Mouse (Mus musculus) splenic B cell, adult 2 months (primary cell): Measurements from ENCODE around the gene Lasp1.

Experiments
- DNase-seq: peaks from one replicate; pipeline ENCODE4 v3.0.0-alpha.2; 2011; ENCODE audit warnings: low read depth, low spot score
- H3K27me3 ChIP-seq: 2 replicates; pipeline ENCODE4 v1.6.1; 2012; ENCODE audit warnings: mild to moderate bottlenecking, low read length, moderate library complexity, mixed read lengths; ENCODE audit not compliant: control insufficient read depth, poor library complexity, insufficient read depth, severe bottlenecking
- H3K36me3 ChIP-seq: 2 replicates; pipeline ENCODE4 v1.6.1; 2012; ENCODE audit warnings: mild to moderate bottlenecking, low read length, moderate library complexity, mixed read lengths; ENCODE audit not compliant: control insufficient read depth, poor library complexity, insufficient read depth, severe bottlenecking

The Lasp1 gene

DNA sequence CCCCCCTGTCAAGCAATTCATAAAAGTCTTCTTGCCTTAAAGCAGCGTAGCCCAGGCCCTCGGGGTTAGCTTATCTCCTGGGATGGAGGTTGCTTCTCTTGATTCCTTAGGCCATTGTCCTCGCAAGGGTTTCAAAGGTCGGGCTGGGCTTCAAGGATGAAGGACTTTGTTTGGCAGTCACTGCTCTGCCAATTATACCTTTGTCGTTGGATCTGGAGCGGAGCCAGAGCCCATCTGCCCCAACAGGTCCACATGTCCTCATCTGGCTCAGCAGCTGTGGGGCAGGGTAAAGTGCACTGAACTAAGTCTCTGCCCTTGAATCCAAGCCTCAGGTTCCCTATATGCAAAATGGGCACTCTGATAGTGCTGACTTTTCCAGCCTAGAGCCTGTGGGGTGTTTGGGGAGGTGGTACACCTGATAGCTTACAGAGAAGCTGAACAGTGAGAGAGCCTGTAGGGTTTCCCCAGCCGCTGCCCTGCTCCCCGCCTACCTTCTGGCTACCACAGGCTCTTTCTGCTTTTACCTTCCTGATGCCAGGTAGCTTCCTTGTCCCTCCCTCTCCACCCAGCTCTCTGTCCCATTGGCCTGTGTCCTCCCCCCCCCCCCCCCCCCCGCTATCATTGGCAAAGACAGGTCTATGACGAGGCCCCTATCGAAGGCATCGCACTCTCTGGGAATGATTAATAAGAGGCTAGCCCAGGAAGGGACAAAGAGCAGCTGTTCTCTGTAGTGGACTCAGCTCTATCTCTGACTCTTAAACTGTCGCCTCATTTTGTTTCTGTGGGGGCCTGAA lies 13.0 kb downstream of the Lasp1 start:
- peaks cover 27% of the 10 kb centered on the region for H3K36me3 ChIP-seq
- DNase-seq, result no peak
- H3K27me3 ChIP-seq, result no peaks in the 10 kb centered on the region

DNA sequence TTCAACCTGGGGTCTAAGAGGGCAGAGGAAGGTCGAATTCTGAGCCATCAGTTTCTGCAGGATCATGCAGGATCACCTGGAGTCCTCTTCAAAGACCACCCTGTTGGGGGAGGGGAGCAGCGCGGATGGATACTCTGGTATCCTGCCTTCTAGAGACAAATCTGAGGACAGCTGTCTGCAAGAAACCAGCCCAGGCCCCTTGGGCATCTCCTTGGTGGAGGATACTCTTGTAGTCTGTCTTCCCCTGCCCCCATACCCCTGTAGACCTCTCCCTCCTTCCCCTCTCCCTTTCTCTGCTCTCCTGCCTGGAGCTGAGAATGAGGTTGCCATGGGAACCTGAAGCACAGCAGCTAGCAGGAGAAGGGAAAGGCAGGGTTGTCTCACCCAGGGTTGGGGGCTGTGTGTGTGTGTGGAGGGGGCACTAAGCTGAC lies 13.7 kb downstream of the Lasp1 start:
- peaks cover 27% of the 10 kb centered on the region for H3K36me3 ChIP-seq
- DNase-seq, result no peak
- H3K27me3 ChIP-seq, result no peaks in the 10 kb centered on the region

DNA sequence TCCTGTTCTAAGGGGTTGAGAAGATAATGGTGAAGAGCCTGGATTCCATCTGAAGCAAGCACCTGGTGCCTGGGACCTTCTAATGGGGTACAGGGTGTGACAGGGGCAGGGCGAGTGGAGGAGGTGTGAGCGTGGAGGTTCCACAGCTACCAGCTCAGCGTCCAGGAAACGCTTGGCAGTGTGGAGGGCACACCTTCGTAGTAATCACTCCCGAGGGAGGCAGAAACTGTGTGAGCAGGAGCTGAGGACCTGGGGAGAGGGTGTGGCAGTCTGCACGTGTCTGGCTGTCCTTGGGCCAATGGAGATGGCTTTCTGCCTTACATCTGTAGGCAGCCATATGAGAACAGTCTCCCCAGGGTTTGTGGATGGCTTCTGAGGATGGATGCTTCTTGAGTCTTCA lies 14.3 kb downstream of the Lasp1 start:
- Histone ChIP-seq H3K36me3 (peaks cover 28% of the 10 kb centered on the region), H3K27me3 (no peaks in the 10 kb centered on the region)
- DNase-seq, result no peak

DNA sequence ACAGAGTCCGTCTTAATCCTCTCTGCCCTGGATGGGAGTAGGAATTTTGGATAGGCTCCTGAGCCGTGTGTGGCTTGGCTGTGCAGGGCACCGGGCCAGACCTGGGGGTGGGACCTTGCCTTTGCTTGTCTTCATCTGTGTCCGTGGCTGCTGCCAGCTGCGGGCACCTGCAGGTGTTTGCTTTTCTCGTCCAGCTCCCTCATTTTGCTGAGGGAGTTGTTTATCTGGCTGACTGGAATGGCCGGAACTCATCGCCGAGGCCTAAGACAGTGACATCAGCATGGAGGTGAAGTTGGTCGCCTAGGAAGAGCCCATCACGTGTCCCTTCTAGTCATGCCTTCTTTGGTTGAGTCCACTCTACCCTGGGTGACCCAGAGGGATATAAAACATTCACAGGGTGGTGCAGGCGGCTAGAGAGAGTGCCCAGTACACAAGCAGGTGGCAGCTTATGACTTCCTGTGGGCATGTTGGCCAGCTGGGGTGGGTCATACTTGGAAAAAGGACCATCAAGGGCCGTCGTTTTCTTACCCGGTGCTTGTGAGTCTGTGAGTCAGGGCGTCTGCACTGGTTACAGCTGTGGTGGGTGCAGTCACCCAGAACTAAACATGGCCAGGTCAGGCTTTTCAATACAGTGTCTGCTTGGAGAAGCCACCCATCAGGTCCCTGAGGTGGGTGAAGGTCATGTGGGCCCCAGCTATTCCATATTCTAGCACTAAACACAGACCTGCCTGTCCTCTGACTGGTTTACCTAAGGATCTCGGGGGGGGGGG lies 15.1 kb downstream of the Lasp1 start:
- Histone ChIP-seq H3K27me3 (no peaks in the 10 kb centered on the region), H3K36me3 (peaks cover 25% of the 10 kb centered on the region)
- no peak for DNase-seq

DNA sequence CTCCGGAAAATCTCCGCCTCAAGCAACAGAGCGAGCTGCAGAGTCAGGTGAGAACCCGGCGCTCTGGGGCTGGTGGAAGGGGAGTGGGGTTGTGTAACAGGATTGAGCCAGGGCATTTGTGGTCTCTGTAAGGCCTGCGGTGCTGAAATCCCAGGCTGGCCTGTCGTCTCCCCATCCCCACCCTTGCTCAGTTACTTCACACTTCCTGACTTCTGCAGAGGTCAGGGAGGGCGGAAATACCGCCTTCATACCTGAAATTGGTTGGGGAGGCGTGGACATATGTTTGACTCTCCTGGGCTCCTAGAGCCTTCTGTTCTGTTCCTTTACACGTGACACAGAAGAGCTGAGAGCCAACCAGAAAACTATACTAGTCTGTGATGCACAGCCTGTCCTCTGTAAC lies 16.9 kb downstream of the Lasp1 start:
- no peak for DNase-seq
- Histone ChIP-seq H3K27me3 (no peaks in the 10 kb centered on the region), H3K36me3 (peaks cover 25% of the 10 kb centered on the region)

DNA sequence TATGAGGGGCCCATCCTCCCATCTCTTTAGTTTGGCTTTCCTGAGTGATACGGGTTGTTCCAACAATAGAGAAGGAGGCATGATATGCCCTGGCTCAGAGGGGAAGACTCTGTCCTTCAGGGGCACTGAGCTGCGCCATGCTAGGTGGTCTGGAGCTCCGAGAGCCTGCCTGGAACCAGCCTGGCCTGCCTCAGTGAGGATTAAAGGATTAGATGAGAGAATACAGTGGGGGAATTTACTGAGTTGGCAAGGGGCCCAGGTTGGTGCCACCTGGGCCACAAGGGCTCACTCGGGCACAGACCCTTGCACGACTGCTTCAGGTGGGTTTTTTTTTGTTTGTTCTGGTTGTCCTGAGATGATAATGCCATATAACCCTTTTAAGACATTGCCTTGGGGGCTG lies 17.4 kb downstream of the Lasp1 start:
- no peak for DNase-seq
- Histone ChIP-seq H3K36me3 (peaks cover 25% of the 10 kb centered on the region), H3K27me3 (no peaks in the 10 kb centered on the region)

DNA sequence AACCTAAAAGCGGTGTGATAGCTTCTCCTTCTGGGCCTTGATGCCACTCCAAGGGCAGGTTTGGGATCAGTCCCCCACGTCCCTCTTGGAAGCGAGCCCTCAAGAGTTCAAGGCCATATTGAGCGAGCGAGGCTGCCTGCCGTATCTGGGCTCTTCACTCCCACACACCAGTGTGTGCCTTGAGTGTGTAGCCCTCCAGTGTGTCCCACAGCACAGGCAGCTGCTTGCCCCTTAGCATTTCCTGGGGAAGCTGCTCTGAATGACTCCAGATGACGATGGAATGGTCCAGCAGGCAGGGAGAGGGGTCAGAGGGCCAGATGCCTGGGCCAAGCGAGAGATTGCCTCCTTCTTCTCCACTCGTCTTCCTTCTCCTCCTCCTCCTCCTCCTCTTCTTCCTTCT lies 18.1 kb downstream of the Lasp1 start:
- peaks cover 25% of the 10 kb centered on the region for H3K36me3 ChIP-seq
- no peak for DNase-seq
- H3K27me3 ChIP-seq, result no peaks in the 10 kb centered on the region

DNA sequence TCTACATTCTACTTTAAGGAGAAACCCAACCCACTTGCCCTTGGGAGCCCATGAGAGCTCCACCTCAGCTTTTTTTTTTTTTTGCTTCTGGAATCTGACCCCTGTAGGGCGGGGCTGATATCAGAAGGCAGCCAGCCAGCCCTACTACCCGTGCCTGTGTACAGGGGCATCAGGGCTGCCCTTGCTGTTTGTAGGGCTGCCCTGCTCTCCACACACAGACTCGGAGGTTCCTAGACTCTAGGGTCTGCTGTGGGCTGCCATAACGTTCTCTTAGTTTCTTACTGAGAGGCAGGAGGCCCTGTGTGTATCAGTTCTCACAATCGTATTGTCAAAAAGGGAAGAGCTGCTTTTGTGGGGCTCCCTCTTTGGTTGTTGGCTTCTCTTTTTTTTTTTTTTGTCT lies 18.6 kb downstream of the Lasp1 start:
- Histone ChIP-seq H3K27me3 (no peaks in the 10 kb centered on the region), H3K36me3 (peaks cover 24% of the 10 kb centered on the region)
- DNase-seq, result no peak

DNA sequence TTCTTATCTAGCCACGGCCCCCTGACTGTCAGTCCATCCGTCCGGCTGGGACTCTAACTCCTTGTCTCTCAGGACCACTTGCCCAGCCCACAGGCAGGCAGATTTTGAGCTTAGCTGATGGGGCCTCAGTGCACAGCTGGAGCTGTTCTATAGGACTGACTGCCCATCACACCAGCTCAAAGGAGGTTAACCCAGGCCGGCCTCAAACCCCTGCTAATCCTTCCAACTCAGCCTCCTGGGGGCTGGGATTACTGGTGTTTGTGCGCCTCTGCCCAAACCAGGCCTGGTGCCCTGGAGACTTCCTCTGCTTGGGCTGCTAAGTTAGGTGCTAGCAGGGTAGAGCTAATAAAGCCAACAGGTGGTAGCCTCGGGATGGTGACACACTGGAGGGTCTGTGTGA lies 19.2 kb downstream of the Lasp1 start:
- Histone ChIP-seq H3K36me3 (peaks cover 20% of the 10 kb centered on the region), H3K27me3 (no peaks in the 10 kb centered on the region)
- no peak for DNase-seq

DNA sequence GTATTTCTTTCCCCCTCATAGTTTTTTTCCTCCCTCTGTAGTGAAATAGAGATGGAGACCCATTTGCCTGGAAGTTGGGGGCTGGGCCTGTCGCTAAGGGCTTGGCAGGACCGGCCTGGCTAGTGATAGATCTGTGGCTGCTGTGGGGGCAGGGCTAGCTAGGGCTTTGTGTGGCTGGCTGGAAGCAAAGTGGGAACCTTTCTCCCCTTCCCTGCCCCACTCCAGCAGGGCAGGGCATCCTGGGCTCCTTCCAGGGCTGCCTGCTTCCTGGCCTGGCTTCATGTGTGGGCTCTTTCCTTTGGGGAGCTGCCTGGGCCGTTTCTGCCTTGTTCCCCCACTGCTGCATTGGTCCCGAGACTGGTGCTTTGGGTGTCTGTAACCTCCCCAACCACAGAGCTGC lies 19.8 kb downstream of the Lasp1 start:
- peaks cover 19% of the 10 kb centered on the region for H3K36me3 ChIP-seq
- no peaks in the 10 kb centered on the region for H3K27me3 ChIP-seq
- DNase-seq, result no peak

DNA sequence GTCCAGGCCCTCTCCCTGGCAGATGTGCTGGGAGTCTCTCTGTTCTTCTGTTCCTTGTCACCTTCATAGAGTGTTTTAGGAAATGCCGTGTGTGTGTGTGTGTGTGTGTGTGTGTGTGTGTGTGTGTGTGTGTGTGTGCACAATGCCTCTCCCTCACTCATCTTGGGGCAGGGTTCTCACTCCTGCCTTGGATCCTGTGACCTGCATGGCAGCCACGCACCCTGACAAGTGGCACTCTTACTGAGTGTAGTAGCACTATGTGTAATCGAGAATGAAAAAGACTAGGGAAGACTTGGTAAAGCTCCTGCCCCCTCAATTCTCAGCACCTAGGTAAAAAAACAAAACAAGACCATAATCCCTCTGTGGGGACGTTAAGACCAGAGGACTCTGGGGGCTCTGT lies 20.3 kb downstream of the Lasp1 start:
- no peak for DNase-seq
- H3K27me3 ChIP-seq, result no peaks in the 10 kb centered on the region
- H3K36me3 ChIP-seq, result peaks cover 17% of the 10 kb centered on the region

DNA sequence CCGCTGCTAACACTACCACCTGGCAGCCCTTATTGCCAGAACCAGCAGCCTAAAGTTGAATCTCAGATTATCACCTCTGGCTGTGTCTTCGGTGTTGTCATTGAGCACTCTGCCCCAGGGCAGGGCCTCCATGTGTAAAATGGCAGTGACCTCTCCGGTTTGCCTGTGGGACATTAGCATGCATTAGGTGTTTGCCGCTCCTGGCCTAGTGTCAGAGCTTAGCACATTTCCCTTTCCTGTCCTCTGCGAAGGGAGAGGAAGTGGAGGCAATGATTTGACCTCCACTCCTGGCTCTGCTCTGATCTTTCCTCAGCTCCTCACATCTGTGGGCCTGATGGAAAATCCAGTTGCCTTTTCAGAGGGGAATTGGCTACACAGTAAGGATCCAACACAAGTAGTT lies 21.1 kb downstream of the Lasp1 start:
- Histone ChIP-seq H3K36me3 (peaks cover 15% of the 10 kb centered on the region), H3K27me3 (no peaks in the 10 kb centered on the region)
- DNase-seq, result no peak

DNA sequence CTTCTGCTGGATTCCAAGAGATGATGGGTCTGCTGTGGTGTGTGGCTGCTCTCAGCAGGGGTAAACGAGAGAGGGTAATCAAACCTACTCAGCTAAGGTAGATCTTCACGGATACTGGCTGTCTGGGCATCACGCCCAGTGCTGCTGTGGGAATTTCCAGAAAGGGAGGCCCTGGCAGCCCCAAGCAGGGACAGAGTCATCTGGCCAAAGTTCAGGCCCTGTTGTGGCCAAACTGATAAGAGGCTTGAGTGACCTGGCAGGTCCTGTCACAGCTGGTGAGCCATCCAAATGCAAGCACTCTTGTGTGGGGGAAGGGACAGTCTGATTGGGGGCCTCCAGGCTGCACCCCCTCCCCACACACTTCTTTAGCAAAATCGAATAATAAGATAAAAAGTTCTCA lies 22.0 kb downstream of the Lasp1 start:
- H3K36me3 ChIP-seq, result peaks cover 9% of the 10 kb centered on the region
- no peaks in the 10 kb centered on the region for H3K27me3 ChIP-seq
- DNase-seq, result no peak

DNA sequence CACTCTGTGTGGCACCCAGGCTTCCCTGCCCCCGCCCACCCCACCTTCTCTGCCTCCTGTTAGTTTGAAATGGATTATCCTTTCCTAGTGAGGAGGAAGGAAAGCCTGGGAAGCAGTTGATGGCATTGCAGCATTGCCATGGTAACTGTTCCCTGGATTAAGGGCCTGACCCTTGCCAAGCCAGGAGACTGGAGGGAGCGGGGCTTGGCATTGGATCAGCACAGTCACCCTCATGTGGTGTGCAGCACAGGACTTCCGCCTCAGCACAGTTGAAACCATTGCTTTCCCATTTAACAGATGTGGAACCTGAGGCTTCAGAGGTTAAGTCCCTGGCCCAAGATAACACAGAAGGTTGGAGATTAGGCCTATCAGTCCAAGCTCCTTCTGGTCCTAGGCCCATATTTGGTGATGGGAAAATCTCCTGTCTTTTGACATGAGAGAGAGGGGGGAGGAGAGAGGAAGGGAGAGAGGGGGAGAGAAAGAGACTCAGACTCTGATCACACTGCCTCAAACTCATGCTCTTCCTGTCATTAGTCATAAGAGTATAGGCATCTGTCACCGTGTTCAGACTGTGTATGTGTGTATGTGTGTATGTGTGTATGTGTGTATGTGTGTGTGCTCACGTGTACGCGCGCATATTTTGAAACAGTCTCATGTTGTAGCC lies 22.7 kb downstream of the Lasp1 start:
- Histone ChIP-seq H3K36me3 (peaks cover 6% of the 10 kb centered on the region), H3K27me3 (no peaks in the 10 kb centered on the region)
- DNase-seq, result no peak
